Mouse (Mus musculus): ENCODE data around the gene Rnf222. TPM values are rescaled to one million over a fixed set of nuclear protein-coding genes. Genes with fewer than 3 reads are reported as not detected.

The Rnf222 gene
- total and polyA plus RNA-seq, 3 experiments: 0.23 to 0.28 TPM; not detected in 1

DNA sequence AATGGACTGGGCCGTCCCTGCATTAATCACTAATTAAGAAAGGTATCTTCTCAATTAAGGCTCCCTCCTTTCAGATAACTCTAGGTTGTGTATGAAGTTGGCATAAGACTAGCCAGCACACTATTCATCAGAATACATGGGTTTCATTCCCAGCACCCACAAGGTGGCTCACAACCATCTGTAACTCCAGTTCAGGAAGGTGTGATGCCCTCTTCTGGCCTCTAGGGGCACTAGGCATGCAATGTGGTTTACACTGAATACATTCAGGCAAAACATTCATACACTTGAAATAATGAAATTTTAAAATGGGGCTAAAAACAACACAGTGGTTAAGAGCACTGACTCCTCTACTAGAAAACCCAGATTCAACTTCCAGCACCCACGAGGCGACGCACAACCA, 8.8 kb downstream of the Rnf222 start (continued):
- TF ChIP-seq ZC3H11A (IDR thresholded peaks at IDR 0.05; ENCODE audit: low read depth, low read length): no peak

DNA sequence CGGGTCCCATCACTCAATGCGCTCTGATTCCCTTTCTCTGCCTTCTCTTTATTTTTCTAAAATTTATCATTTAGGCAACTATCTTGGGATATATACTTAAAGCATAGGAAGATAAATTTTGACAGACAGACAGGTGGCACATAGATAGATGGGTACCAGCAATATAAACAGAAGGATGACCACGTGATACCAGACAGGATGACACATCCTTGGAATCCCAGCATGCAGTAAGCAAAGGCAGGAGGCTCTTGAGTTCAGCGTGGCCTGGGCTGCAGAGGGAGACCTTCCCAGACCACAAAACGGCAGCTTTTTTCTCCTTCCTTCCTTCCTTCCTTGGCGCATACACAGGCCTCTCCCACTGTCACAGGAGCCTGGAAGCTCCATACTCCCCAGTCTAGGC, 9.5 kb downstream of the Rnf222 start:
- Histone ChIP-seq H3K27ac (ENCODE audit: control insufficient read depth, low read depth, low read length) (peak overlapping the region; percentile 92), H3K36me3 (ENCODE audit: control insufficient read depth in 1 of 2, insufficient read depth in 2 of 2, low read length in 2 of 2) (peaks cover 6 to 33% of the 10 kb centered on the region in 2 experiments), H3K9ac (ENCODE audit: control insufficient read depth, low read depth, low read length, poor library complexity, severe bottlenecking) (peak overlapping the region; percentile 31), H3K4me3 (ENCODE audit: control insufficient read depth in 1 of 2, insufficient read depth in 1 of 2, low read depth in 2 of 2, low read length in 2 of 2) (no peak overlapping the region), H3K27me3 (ENCODE audit: control insufficient read depth in 1 of 2, insufficient read depth in 2 of 2, low read length in 2 of 2) (no peaks in the 10 kb centered on the region), H3K9me3 (replicated peaks; ENCODE audit: insufficient read depth, low read length) (no peaks in the 10 kb centered on the region), H3K79me2 (ENCODE audit: control insufficient read depth, insufficient read depth, low read length, poor library complexity) (peaks cover 13% of the 10 kb centered on the region), H3K4me1 (ENCODE audit: control insufficient read depth in 1 of 2, insufficient read depth in 2 of 2, low read length in 2 of 2) (peaks cover 3 to 45% of the 10 kb centered on the region in 2 experiments; a peak in 3 of 4 replicates)
- TF ChIP-seq ZKSCAN1 (IDR thresholded peaks at IDR 0.05; ENCODE audit: low read depth, low read length) (no peak), NELFE (IDR thresholded peaks at IDR 0.05; ENCODE audit: low read depth, low read length) (no peak), MYC (IDR thresholded peaks at IDR 0.05; ENCODE audit: low read depth, low read length) (no peak), UBTF (IDR thresholded peaks at IDR 0.05; ENCODE audit: borderline replicate concordance, insufficient read depth, low read depth, low read length) (no peak), USF1 (IDR thresholded peaks at IDR 0.05; ENCODE audit: low read depth, low read length) (peak; percentile 53; the same call in 1 of the 2 replicates), SMC3 (IDR thresholded peaks at IDR 0.05; ENCODE audit: low read depth, low read length) (no peak)
- DNase-seq (ENCODE audit: low read depth, low spot score): no peak

- H3K27me3 ChIP-seq (ENCODE audit: control insufficient read depth in 1 of 2, insufficient read depth in 2 of 2, low read length in 2 of 2): no peaks in the 10 kb centered on the region
- no peaks in the 10 kb centered on the region for H3K9me3 ChIP-seq (replicated peaks; ENCODE audit: insufficient read depth, low read length)
- H3K36me3 ChIP-seq (ENCODE audit: control insufficient read depth in 1 of 2, insufficient read depth in 2 of 2, low read length in 2 of 2): peaks cover 13 to 41% of the 10 kb centered on the region in 2 experiments
- peaks cover 3 to 45% of the 10 kb centered on the region in 2 experiments; a peak in 3 of 4 replicates for H3K4me1 ChIP-seq (ENCODE audit: control insufficient read depth in 1 of 2, insufficient read depth in 2 of 2, low read length in 2 of 2)
- TF ChIP-seq MAFK (IDR thresholded peaks at IDR 0.05; ENCODE audit: borderline replicate concordance, low read depth, low read length): peak; percentile 75; the same call in 1 of the 2 replicates
- TF ChIP-seq MYB (IDR thresholded peaks at IDR 0.05; ENCODE audit: low read depth, low read length): peak; percentile 62
- peak; percentile 64 for TF ChIP-seq TAL1 (IDR thresholded peaks at IDR 0.05; ENCODE audit: low read length)
- peak; percentile 84; the same call in 1 of the 2 replicates for TF ChIP-seq RCOR1 (IDR thresholded peaks at IDR 0.05; ENCODE audit: low read depth, low read length)
- 0 out of 2 replicates have a peak, but pooled peaks have one; percentile 1 for TF ChIP-seq MYC (IDR thresholded peaks at IDR 0.05; ENCODE audit: low read depth, low read length)
- TF ChIP-seq TCF12 (IDR thresholded peaks at IDR 0.05; ENCODE audit: low read depth, low read length): peak; percentile 71
- TF ChIP-seq BHLHE40 (IDR thresholded peaks at IDR 0.05; ENCODE audit: borderline replicate concordance, low read depth, low read length): no peak
- peak; percentile 60; the same call in 1 of the 2 replicates for TF ChIP-seq SIN3A (IDR thresholded peaks at IDR 0.05; ENCODE audit: low read length)
- TF ChIP-seq CTCF (IDR thresholded peaks at IDR 0.05 in 2 of 3, conservative IDR thresholded peaks at IDR 0.05 in 1 of 3; ENCODE audit: control insufficient read depth in 1 of 3, insufficient read depth in 1 of 3, low read depth in 2 of 3, low read length in 3 of 3, poor library complexity in 1 of 3, severe bottlenecking in 1 of 3): no peak
- TF ChIP-seq TBP (IDR thresholded peaks at IDR 0.05; ENCODE audit: low read depth, low read length): peak; percentile 69
- 0 out of 2 replicates have a peak, but pooled peaks have one; percentile 57 for TF ChIP-seq JUND (IDR thresholded peaks at IDR 0.05; ENCODE audit: low read depth, low read length)
- TF ChIP-seq ELF1 (IDR thresholded peaks at IDR 0.05; ENCODE audit: low read depth, low read length): no peak
- no peak for TF ChIP-seq RAD21 (IDR thresholded peaks at IDR 0.05; ENCODE audit: low read depth, low read length)
- TF ChIP-seq EP300 (IDR thresholded peaks at IDR 0.05; ENCODE audit: low read depth in 1 of 2, low read length in 2 of 2): peak; percentile 87 to 94
- TF ChIP-seq POLR2A (IDR thresholded peaks at IDR 0.05; ENCODE audit: control insufficient read depth in 1 of 2, insufficient read depth in 1 of 2, low read depth in 1 of 2, low read length in 2 of 2, poor library complexity in 1 of 2): peak in 1 of 2 experiments; percentile 38; a peak in 1 of 4 replicates
- TF ChIP-seq ETS1 (IDR thresholded peaks at IDR 0.05; ENCODE audit: low read depth, low read length): peak; percentile 91
- peak; percentile 45; the same call in 1 of the 2 replicates for TF ChIP-seq NELFE (IDR thresholded peaks at IDR 0.05; ENCODE audit: low read depth, low read length)
- TF ChIP-seq GABPA (IDR thresholded peaks at IDR 0.05; ENCODE audit: low read depth, low read length): no peak
- TF ChIP-seq CHD2 (IDR thresholded peaks at IDR 0.05; ENCODE audit: low read length): no peak
- peak; percentile 98 for TF ChIP-seq GATA1 (IDR thresholded peaks at IDR 0.05; ENCODE audit: low read depth, low read length)
- TF ChIP-seq USF2 (IDR thresholded peaks at IDR 0.05; ENCODE audit: borderline replicate concordance in 1 of 2, insufficient read depth in 1 of 2, low read depth in 1 of 2, low read length in 2 of 2): no peak
- peak overlapping the region; percentile 37 to 55 for H3K4me3 ChIP-seq (ENCODE audit: control insufficient read depth in 1 of 2, insufficient read depth in 1 of 2, low read depth in 2 of 2, low read length in 2 of 2)
- peak; percentile 80 for DNase-seq (ENCODE audit: low read depth, low spot score)
- peak overlapping the region; percentile 92 for H3K27ac ChIP-seq (ENCODE audit: control insufficient read depth, low read depth, low read length)
- peak overlapping the region; percentile 55 for H3K9ac ChIP-seq (ENCODE audit: control insufficient read depth, low read depth, low read length, poor library complexity, severe bottlenecking)
- H3K79me2 ChIP-seq (ENCODE audit: control insufficient read depth, insufficient read depth, low read length, poor library complexity): peaks cover 21% of the 10 kb centered on the region
Measured at GRCm38 (mm10) chr11:68898790-68899189, 10.4 kb downstream of the Rnf222 start.

All from MEL (cell line).